Mouse (Mus musculus) liver, embryonic 16.5 days (tissue): Measurements from ENCODE around the gene Nat8f6. TPM values are rescaled to one million over a fixed set of nuclear protein-coding genes. Genes with fewer than 3 reads are reported as not detected.
"Not testable (repeated sequence)": the region's sequence is repeated elsewhere in the genome, so short reads cannot be mapped to it uniquely, and the experiment has no call there.

ENCODE experiments used
- ATAC-seq: fragments of 200-750 bp; cut with Nextera tagmentation; 2 replicates; pipeline ENCODE4 v1.8.0; 2017; ENCODE audit warnings: low read depth, mild to moderate bottlenecking, moderate number of reproducible peaks, moderate library complexity
- H3K27ac ChIP-seq: fragments of 300-500 bp; sonication (generic); 2 replicates; pipeline ENCODE4 v1.5.1; 2014; ENCODE audit warnings: mild to moderate bottlenecking, low read length
- H3K27me3 ChIP-seq: fragments of 300-500 bp; sonication (generic); 2 replicates; pipeline ENCODE4 v1.6.1; 2014; ENCODE audit warnings: low read depth, low read length, mixed read lengths; ENCODE audit not compliant: control insufficient read depth, insufficient read depth
- H3K36me3 ChIP-seq: fragments of 300-500 bp; sonication (generic); 2 replicates; pipeline ENCODE4 v1.6.1; 2014; ENCODE audit warnings: mild to moderate bottlenecking; ENCODE audit not compliant: control insufficient read depth, insufficient read depth
- H3K4me1 ChIP-seq: fragments of 300-500 bp; sonication (generic); 2 replicates; pipeline ENCODE4 v1.6.1; 2014; ENCODE audit warnings: low read depth, low read length, mixed read lengths; ENCODE audit not compliant: control insufficient read depth
- H3K4me2 ChIP-seq: fragments of 300-500 bp; sonication (generic); 2 replicates; pipeline ENCODE4 v1.6.1; 2014; ENCODE audit warnings: low read depth, low read length, mixed read lengths
- H3K4me3 ChIP-seq: fragments of 300-500 bp; sonication (generic); 2 replicates; pipeline ENCODE4 v1.5.1; 2014; ENCODE audit warnings: low read depth, mild to moderate bottlenecking, low read length
- H3K9ac ChIP-seq: fragments of 300-500 bp; sonication (generic); 2 replicates; pipeline ENCODE4 v1.6.1; 2014; ENCODE audit warnings: low read depth, low read length
- H3K9me3 ChIP-seq: fragments of 300-500 bp; sonication (generic); replicated peaks from 2 replicates; pipeline ENCODE4 v1.6.1; 2016; ENCODE audit warnings: low read length; ENCODE audit not compliant: control insufficient read depth
- WGBS: fragments of 180-500 bp; shearing (Covaris S2); extraction: QIAGEN DNeasy Blood & Tissue Kit; methylation state at CpG from one replicate; pipeline ENCODE4 v1.1.7; 2014; ENCODE audit not compliant: insufficient replicate concordance; 5-methylcytosine and 5-hydroxymethylcytosine counted together
- polyA plus RNA-seq: library from polyadenylated mRNA; unstranded; fragments of >200 nt; fragmentation: Nextera tagmentation; extraction: Ambion mirVana; gene quantifications from 2 replicates; pipeline ENCODE4 v1.2.1, GENCODE M21; 2015

The Nat8f6 gene
- polyA plus RNA-seq = not detected in 2 replicates

DNA sequence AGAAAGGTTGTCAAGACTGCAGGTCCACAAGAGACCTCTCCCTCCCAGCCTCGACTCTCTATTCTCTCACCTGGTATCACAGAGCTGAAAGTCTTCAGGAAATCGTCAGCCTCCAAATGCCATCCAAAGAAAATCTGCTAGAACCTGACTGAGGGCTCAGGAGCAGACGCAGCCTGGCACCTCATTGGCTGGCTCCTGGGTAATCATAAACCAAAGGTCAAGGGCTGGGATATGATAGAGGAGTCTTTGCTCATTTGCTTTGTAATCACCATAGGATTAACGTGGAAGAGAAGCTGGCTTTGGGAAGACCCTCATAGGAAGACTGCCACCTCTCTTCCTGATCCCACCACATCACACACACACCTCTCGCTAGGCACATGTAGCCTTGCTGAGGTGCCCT lies at the start of gene Nat8f6, which contains the start of gene Nat8f5:
Gene Nat8f6 (minus strand): TSS at position 118 of the 400 bp plus-strand sequence.
Gene Nat8f5 (minus strand): TSS at position 136 of the 400 bp plus-strand sequence.
- Histone ChIP-seq H3K4me2 (no peak within 1 kb of the TSS), H3K27me3 (no peaks in the 10 kb centered on the region), H3K9ac (no peak within 1 kb of the TSS), H3K36me3 (no peaks in the 10 kb centered on the region), H3K9me3 (no peaks in the 10 kb centered on the region), H3K4me1 (no peaks in the 10 kb centered on the region), H3K4me3 (no peak within 1 kb of the TSS), H3K27ac (no peak within 1 kb of the TSS)
- no peak for ATAC-seq
- 47% methylated on average over 5 of the region's 5 CpGs for WGBS

- not testable (repeated sequence) for H3K9me3 ChIP-seq, H3K27me3 ChIP-seq, ATAC-seq, H3K4me2 ChIP-seq, H3K4me1 ChIP-seq, H3K27ac ChIP-seq, H3K36me3 ChIP-seq, H3K4me3 ChIP-seq, H3K9ac ChIP-seq
- 58% methylated on average over 5 of the region's 5 CpGs for WGBS
Observed at GRCm38 (mm10) chr6:85869006-85869405, 48.3 kb upstream of the Nat8f6 start, which contains the start of gene Nat8f2. Nat8f2 (minus strand) TSS chr6:85869158.

DNA sequence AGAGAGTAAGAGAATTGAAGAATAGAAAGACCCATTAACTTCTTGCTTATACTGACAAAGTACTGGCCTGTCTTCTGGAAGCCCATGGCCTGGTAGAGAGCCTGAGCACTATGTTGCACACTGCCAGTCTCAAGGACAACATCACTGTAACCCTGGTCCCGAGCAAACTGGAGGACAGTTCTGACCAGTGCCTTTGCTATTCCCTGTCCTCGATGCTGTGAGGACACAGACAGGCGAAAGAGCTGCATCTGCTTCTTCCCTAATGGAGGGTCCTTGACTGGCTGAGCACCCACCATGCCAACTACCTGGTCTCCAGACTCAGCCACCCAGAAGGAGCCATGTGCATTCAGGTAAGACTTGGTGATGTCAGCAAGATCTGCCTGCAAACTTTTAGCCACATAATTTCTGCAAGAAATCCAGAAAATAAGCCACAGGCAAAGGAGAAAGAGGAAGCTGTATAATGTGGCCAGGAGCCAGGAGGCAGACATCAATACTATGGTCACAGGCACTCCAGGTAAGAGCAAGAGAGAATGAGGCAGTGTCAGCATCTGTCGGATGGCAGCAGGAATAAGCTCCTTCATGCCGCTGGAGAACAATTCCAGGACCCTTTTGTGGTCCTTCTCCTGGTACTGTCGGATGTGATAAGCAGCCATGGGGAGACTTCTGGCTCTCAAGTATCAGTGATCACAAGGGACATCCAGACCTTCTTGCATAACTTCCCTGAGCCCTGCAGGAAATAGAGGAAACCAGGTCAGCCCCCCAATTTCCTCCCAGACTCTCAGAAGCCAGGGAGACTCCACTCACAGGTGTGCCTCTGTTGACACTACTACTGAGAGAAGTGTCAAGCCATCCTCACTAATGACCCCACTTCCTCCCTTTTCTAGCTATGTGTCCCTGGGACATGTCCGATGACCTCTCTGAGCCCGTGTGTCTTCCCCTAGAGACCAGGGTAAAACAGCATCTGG lies 47.3 kb upstream of the Nat8f6 start:
- Histone ChIP-seq H3K27me3 (no peaks in the 10 kb centered on the region), H3K36me3 (no peaks in the 10 kb centered on the region), H3K9ac (no peak overlapping the region), H3K27ac (no peak overlapping the region), H3K4me3 (no peak overlapping the region), H3K4me2 (no peak overlapping the region), H3K4me1 (no peaks in the 10 kb centered on the region), H3K9me3 (no peaks in the 10 kb centered on the region)
- 40% methylated on average over 8 of the region's 8 CpGs for WGBS
- ATAC-seq = no peak

DNA sequence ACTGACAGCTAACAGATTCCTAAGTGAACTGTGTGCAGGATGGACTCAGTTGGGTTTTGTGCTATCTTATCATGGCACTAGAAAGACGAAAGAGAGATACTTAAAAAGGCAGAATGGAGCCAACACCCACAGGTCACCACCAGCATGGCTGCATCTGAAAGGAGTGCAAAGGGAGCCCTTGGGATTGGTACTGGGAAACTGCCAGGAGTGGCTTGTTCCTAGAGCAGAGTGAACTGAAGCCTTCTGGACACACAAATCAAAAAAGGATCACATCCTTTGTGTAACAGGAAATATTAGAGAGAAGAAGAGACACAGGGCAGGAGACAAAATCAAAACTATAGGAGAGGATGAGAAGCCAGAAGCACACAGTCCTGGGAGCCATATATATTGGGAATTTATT lies 46.2 kb upstream of the Nat8f6 start:
- WGBS = 38% methylated on average over 1 of the region's 1 CpGs
- not testable (repeated sequence) for H3K9me3 ChIP-seq, H3K36me3 ChIP-seq, ATAC-seq, H3K27me3 ChIP-seq, H3K4me1 ChIP-seq, H3K9ac ChIP-seq, H3K4me2 ChIP-seq, H3K4me3 ChIP-seq, H3K27ac ChIP-seq

DNA sequence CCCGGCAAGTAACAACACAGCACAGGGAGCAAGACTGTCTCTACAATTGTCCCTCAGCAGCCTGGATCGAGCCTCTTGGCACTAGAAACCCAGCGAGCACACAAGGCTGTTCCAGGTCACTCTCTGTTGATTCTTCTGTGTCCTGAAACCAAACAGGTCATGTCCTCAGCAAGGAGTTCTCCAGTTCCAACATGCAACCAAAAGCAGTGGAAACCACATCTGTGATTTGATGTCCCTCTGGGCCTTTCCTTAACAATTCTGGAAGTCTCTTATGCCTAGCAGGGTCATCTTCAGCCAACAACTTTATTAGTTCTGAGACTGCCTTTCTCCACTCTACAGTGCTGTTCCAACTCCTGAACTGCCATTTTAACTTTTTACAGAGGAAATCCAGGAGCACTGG lies 45.4 kb upstream of the Nat8f6 start:
- H3K27ac ChIP-seq = not testable (repeated sequence)

GRCm38 (mm10) chr6:85864900-85865639 lies 44.3 kb upstream of the Nat8f6 start:
- H3K36me3 ChIP-seq, H3K27me3 ChIP-seq, ATAC-seq, H3K4me2 ChIP-seq, H3K27ac ChIP-seq, H3K9ac ChIP-seq, H3K4me1 ChIP-seq, H3K9me3 ChIP-seq, H3K4me3 ChIP-seq: not testable (repeated sequence)
- WGBS = 39% methylated on average over 6 of the region's 7 CpGs

More for the DNA sequence above, 45.4 kb upstream of the Nat8f6 start:
- H3K9ac ChIP-seq, H3K4me3 ChIP-seq, H3K9me3 ChIP-seq, H3K4me2 ChIP-seq, H3K36me3 ChIP-seq, ATAC-seq, H3K27me3 ChIP-seq, H3K4me1 ChIP-seq: not testable (repeated sequence)
- WGBS = 51% methylated on average over 3 of the region's 3 CpGs

DNA sequence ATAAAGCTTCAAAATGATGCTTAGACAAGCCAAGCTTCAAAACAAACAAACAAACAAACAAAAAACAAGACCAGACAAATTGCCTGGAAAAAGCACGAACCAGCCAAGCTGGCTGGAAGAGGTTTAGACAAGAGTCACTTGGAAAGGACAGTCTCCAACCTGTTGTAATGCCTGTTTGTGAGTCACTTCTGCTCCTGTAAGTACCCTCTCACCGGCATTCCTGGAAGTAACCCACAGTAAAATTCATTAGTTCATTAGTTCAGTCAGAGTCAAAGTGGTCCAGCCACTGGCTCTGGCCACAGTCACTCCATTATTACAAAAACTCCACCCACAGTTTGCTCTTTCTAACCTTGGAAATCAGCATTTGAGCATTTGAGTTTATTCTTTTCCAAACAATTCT lies 43.1 kb upstream of the Nat8f6 start:
- no peaks in the 10 kb centered on the region for H3K4me1 ChIP-seq
- no peaks in the 10 kb centered on the region for H3K36me3 ChIP-seq
- H3K4me3 ChIP-seq = no peak overlapping the region
- 59% methylated on average over 2 of the region's 2 CpGs for WGBS
- H3K27me3 ChIP-seq = no peaks in the 10 kb centered on the region
- H3K9ac ChIP-seq = no peak overlapping the region
- H3K27ac ChIP-seq = no peak overlapping the region
- no peak overlapping the region for H3K4me2 ChIP-seq
- no peaks in the 10 kb centered on the region for H3K9me3 ChIP-seq
- no peak for ATAC-seq

- H3K36me3 ChIP-seq = no peaks in the 10 kb centered on the region
- no peak overlapping the region for H3K9ac ChIP-seq
- H3K27ac ChIP-seq = no peak overlapping the region
- H3K4me2 ChIP-seq = no peak overlapping the region
- H3K9me3 ChIP-seq = no peaks in the 10 kb centered on the region
- 49% methylated on average over 2 of the region's 2 CpGs for WGBS
- H3K4me1 ChIP-seq = no peaks in the 10 kb centered on the region
- no peaks in the 10 kb centered on the region for H3K27me3 ChIP-seq
- H3K4me3 ChIP-seq = no peak overlapping the region
- no peak for ATAC-seq
Observed at GRCm38 (mm10) chr6:85863136-85863535, 42.4 kb upstream of the Nat8f6 start.

DNA sequence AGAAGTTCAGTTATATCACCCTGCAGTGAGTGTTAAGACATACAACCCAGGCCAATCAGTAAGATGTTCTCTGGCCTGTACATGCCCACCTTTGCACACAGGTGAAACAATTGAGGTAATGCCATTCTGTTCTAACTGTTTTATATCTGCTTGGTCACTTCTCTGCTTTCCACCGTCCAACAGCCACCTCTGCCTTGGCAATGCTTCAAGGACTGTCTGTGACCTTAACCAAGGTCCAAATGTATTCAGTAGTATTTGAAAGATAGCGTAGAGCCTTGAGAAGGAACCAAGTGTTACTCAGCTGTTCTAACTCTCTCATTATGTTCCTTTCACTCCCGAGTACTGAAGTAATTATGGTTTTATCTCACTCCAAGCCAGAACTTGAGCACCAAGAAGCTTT lies 41.8 kb upstream of the Nat8f6 start:
- H3K27me3 ChIP-seq = no peaks in the 10 kb centered on the region
- no peak overlapping the region for H3K27ac ChIP-seq

More for the DNA sequence above, 41.8 kb upstream of the Nat8f6 start:
- no peak overlapping the region for H3K9ac ChIP-seq
- 52% methylated on average over 3 of the region's 3 CpGs for WGBS
- H3K36me3 ChIP-seq = no peaks in the 10 kb centered on the region
- H3K4me3 ChIP-seq = no peak overlapping the region
- no peaks in the 10 kb centered on the region for H3K4me1 ChIP-seq
- no peak for ATAC-seq
- H3K9me3 ChIP-seq = no peaks in the 10 kb centered on the region
- no peak overlapping the region for H3K4me2 ChIP-seq
